Mouse (Mus musculus) liver, embryonic 15.5 days (tissue): Measurements from ENCODE around the gene Gm40193. TPM values are rescaled to one million over a fixed set of nuclear protein-coding genes. Genes with fewer than 3 reads are reported as not detected.

Source experiments
- ATAC-seq: fragments of 200-750 bp; cut with Nextera tagmentation; 2 replicates; pipeline ENCODE4 v1.8.0; 2017; ENCODE audit warnings: moderate number of reproducible peaks, mild to moderate bottlenecking, moderate library complexity; ENCODE audit not compliant: insufficient read depth
- H3K27ac ChIP-seq: fragments of 300-500 bp; sonication (generic); replicated peaks from 2 replicates; pipeline ENCODE4 v1.5.1; 2015; ENCODE audit warnings: mild to moderate bottlenecking, inconsistent platforms
- H3K27me3 ChIP-seq: fragments of 300-500 bp; sonication (generic); 2 replicates; pipeline ENCODE4 v1.6.1; 2015; ENCODE audit warnings: mild to moderate bottlenecking, inconsistent platforms
- H3K36me3 ChIP-seq: fragments of 300-500 bp; sonication (generic); replicated peaks from 2 replicates; pipeline ENCODE4 v1.6.1; 2015; ENCODE audit warnings: moderate library complexity, mild to moderate bottlenecking, inconsistent platforms
- H3K4me1 ChIP-seq: fragments of 300-500 bp; sonication (generic); replicated peaks from 2 replicates; pipeline ENCODE4 v1.6.1; 2015; ENCODE audit warnings: inconsistent platforms
- H3K4me2 ChIP-seq: fragments of 300-500 bp; sonication (generic); 2 replicates; pipeline ENCODE4 v1.6.1; 2015; ENCODE audit warnings: moderate library complexity, mild to moderate bottlenecking, inconsistent platforms
- H3K4me3 ChIP-seq: fragments of 300-500 bp; sonication (generic); replicated peaks from 2 replicates; pipeline ENCODE4 v1.5.1; 2015; ENCODE audit warnings: mild to moderate bottlenecking, inconsistent platforms
- H3K9ac ChIP-seq: fragments of 300-500 bp; sonication (generic); 2 replicates; pipeline ENCODE4 v1.6.1; 2015; ENCODE audit warnings: moderate library complexity, mild to moderate bottlenecking, inconsistent platforms
- H3K9me3 ChIP-seq: fragments of 300-500 bp; sonication (generic); replicated peaks from 2 replicates; pipeline ENCODE4 v1.6.1; 2016; ENCODE audit warnings: inconsistent platforms
- WGBS: fragments of 180-500 bp; shearing (Covaris S2); methylation state at CpG from one replicate; pipeline ENCODE4 v1.1.7; 2015; ENCODE audit warnings: mixed read lengths; ENCODE audit not compliant: insufficient replicate concordance; 5-methylcytosine and 5-hydroxymethylcytosine counted together
- polyA plus RNA-seq: library from polyadenylated mRNA; unstranded; fragments of >200 nt; fragmentation: Nextera tagmentation; extraction: Ambion mirVana; gene quantifications from 2 replicates; pipeline ENCODE4 v1.2.1, GENCODE M21; 2015

Gm40193 gene
- polyA plus RNA-seq, 1 experiment from 2014 or later, result not detected

GRCm38 (mm10) chr11:70518923-70519322 lies 13.8 kb downstream of the Gm40193 start, which contains the start of gene Gltpd2:
Gene Gltpd2 (plus strand): TSS chr11:70519196.
- H3K4me2 ChIP-seq, result peak within 1 kb of the TSS; percentile 57
- no peaks in the 10 kb centered on the region for H3K36me3 ChIP-seq
- peak; percentile 35 for ATAC-seq
- H3K4me1 ChIP-seq, result peaks cover 24% of the 10 kb centered on the region
- peak within 1 kb of the TSS; percentile 42 for H3K4me3 ChIP-seq
- whole genome bisulfite sequencing, result 58% methylated on average over 10 of the region's 10 CpGs
- peaks cover 14% of the 10 kb centered on the region for H3K27me3 ChIP-seq
- H3K27ac ChIP-seq, result peak within 1 kb of the TSS; percentile 20
- H3K9ac ChIP-seq, result peak within 1 kb of the TSS; percentile 15; the same call in 1 of the 2 replicates
- no peaks in the 10 kb centered on the region for H3K9me3 ChIP-seq

GRCm38 (mm10) chr11:70518436-70518835 lies 14.3 kb downstream of the Gm40193 start:
- ATAC-seq, result no peak
- Histone ChIP-seq H3K4me1 (peaks cover 24% of the 10 kb centered on the region), H3K4me2 (no peak overlapping the region), H3K9me3 (no peaks in the 10 kb centered on the region), H3K9ac (no peak overlapping the region), H3K27me3 (peaks cover 14% of the 10 kb centered on the region), H3K36me3 (no peaks in the 10 kb centered on the region), H3K27ac (no peak overlapping the region), H3K4me3 (no peak overlapping the region)
- WGBS, result 31% methylated on average over 1 of the region's 1 CpGs

- H3K27me3 ChIP-seq, result peaks cover 14% of the 10 kb centered on the region
- peaks cover 24% of the 10 kb centered on the region for H3K4me1 ChIP-seq
- no peaks in the 10 kb centered on the region for H3K9me3 ChIP-seq
- no peak overlapping the region for H3K27ac ChIP-seq
- no peaks in the 10 kb centered on the region for H3K36me3 ChIP-seq
- no peak for ATAC-seq
- no peak overlapping the region for H3K4me3 ChIP-seq
- no peak overlapping the region for H3K9ac ChIP-seq
- H3K4me2 ChIP-seq, result no peak overlapping the region
- WGBS, result 15% methylated on average over 2 of the region's 2 CpGs
Measured at GRCm38 (mm10) chr11:70516352-70516751, 16.4 kb downstream of the Gm40193 start.

- 75% methylated on average over 7 of the region's 7 CpGs for WGBS
- ATAC-seq, result no peak
- H3K27ac ChIP-seq, result no peak within 1 kb of the TSS
Measured at GRCm38 (mm10) chr11:70514288-70514687, 18.5 kb downstream of the Gm40193 start, which contains the start of gene Vmo1. Gene Vmo1 (minus strand): TSS chr11:70514616.

GRCm38 (mm10) chr11:70513520-70513919 lies 19.2 kb downstream of the Gm40193 start:
- H3K27ac ChIP-seq, result no peak overlapping the region
- ATAC-seq, result no peak
- H3K9me3 ChIP-seq, result no peaks in the 10 kb centered on the region
- no peak overlapping the region for H3K4me2 ChIP-seq
- 65% methylated on average over 11 of the region's 11 CpGs for WGBS
- H3K36me3 ChIP-seq, result no peaks in the 10 kb centered on the region
- peaks cover 12% of the 10 kb centered on the region for H3K4me1 ChIP-seq
- no peak overlapping the region for H3K9ac ChIP-seq
- H3K4me3 ChIP-seq, result no peak overlapping the region
- peaks cover 27% of the 10 kb centered on the region for H3K27me3 ChIP-seq

More at GRCm38 (mm10) chr11:70514288-70514687, 18.5 kb downstream of the Gm40193 start, which contains the start of gene Vmo1:
- Histone ChIP-seq H3K36me3 (no peaks in the 10 kb centered on the region), H3K4me3 (no peak within 1 kb of the TSS), H3K27me3 (peaks cover 19% of the 10 kb centered on the region), H3K4me1 (peaks cover 20% of the 10 kb centered on the region), H3K9me3 (no peaks in the 10 kb centered on the region), H3K4me2 (no peak within 1 kb of the TSS), H3K9ac (no peak within 1 kb of the TSS)

GRCm38 (mm10) chr11:70512709-70513342 lies 19.9 kb downstream of the Gm40193 start:
- Histone ChIP-seq H3K27me3 (peaks cover 28% of the 10 kb centered on the region), H3K9me3 (no peaks in the 10 kb centered on the region), H3K27ac (no peak overlapping the region), H3K4me3 (no peak overlapping the region), H3K4me2 (no peak overlapping the region), H3K4me1 (peaks cover 6% of the 10 kb centered on the region; the same call in 1 of the 2 replicates), H3K9ac (no peak overlapping the region), H3K36me3 (no peaks in the 10 kb centered on the region)
- ATAC-seq, result no peak
- 52% methylated on average over 7 of the region's 7 CpGs for WGBS

GRCm38 (mm10) chr11:70511825-70512224 lies 20.9 kb downstream of the Gm40193 start:
- Histone ChIP-seq H3K36me3 (no peaks in the 10 kb centered on the region), H3K27me3 (peaks cover 36% of the 10 kb centered on the region), H3K4me1 (0 out of 2 replicates have a peak, but pooled peaks cover 6% of the 10 kb centered on the region), H3K27ac (no peak overlapping the region), H3K9ac (no peak overlapping the region), H3K9me3 (no peaks in the 10 kb centered on the region), H3K4me3 (no peak overlapping the region), H3K4me2 (no peak overlapping the region)
- 71% methylated on average over 7 of the region's 7 CpGs for WGBS
- ATAC-seq, result no peak

- peaks cover 36% of the 10 kb centered on the region for H3K27me3 ChIP-seq
- no peak overlapping the region for H3K27ac ChIP-seq
- WGBS, result 45% methylated on average over 2 of the region's 2 CpGs
- no peak overlapping the region for H3K4me3 ChIP-seq
- ATAC-seq, result no peak
- no peaks in the 10 kb centered on the region for H3K9me3 ChIP-seq
- no peak overlapping the region for H3K9ac ChIP-seq
- no peak overlapping the region for H3K4me2 ChIP-seq
- H3K4me1 ChIP-seq, result 0 out of 2 replicates have a peak, but pooled peaks cover 6% of the 10 kb centered on the region
- H3K36me3 ChIP-seq, result no peaks in the 10 kb centered on the region
Measured at GRCm38 (mm10) chr11:70511242-70511641, 21.5 kb downstream of the Gm40193 start.

- Histone ChIP-seq H3K4me2 (no peak overlapping the region), H3K9ac (no peak overlapping the region), H3K4me1 (peaks cover 16% of the 10 kb centered on the region), H3K9me3 (no peaks in the 10 kb centered on the region), H3K4me3 (no peak overlapping the region), H3K27me3 (peaks cover 36% of the 10 kb centered on the region), H3K27ac (no peak overlapping the region), H3K36me3 (no peaks in the 10 kb centered on the region)
- ATAC-seq, result no peak
- 16% methylated on average over 19 of the region's 19 CpGs for WGBS
Measured at GRCm38 (mm10) chr11:70509753-70510564, 22.8 kb downstream of the Gm40193 start.

GRCm38 (mm10) chr11:70506962-70507515 lies 25.7 kb downstream of the Gm40193 start:
- peaks cover 25% of the 10 kb centered on the region for H3K4me1 ChIP-seq
- no peaks in the 10 kb centered on the region for H3K36me3 ChIP-seq
- H3K4me3 ChIP-seq, result no peak overlapping the region
- no peak overlapping the region for H3K27ac ChIP-seq
- no peak overlapping the region for H3K9ac ChIP-seq
- ATAC-seq, result no peak
- no peaks in the 10 kb centered on the region for H3K9me3 ChIP-seq
- peaks cover 36% of the 10 kb centered on the region for H3K27me3 ChIP-seq
- WGBS, result 56% methylated on average over 7 of the region's 7 CpGs
- no peak overlapping the region for H3K4me2 ChIP-seq

GRCm38 (mm10) chr11:70506385-70506784 lies 26.4 kb downstream of the Gm40193 start:
- Histone ChIP-seq H3K27me3 (peaks cover 36% of the 10 kb centered on the region), H3K36me3 (no peaks in the 10 kb centered on the region), H3K27ac (no peak overlapping the region), H3K9me3 (no peaks in the 10 kb centered on the region), H3K9ac (no peak overlapping the region), H3K4me3 (no peak overlapping the region), H3K4me2 (no peak overlapping the region), H3K4me1 (peaks cover 29% of the 10 kb centered on the region)
- no peak for ATAC-seq
- 17% methylated on average over 4 of the region's 4 CpGs for WGBS
